Mouse (Mus musculus) heart, adult 2 months (tissue): Measurements from ENCODE around the gene Trp53tg5. TPM values are rescaled to one million over a fixed set of nuclear protein-coding genes. Genes with fewer than 3 reads are reported as not detected.
A peak's percentile ranks its signal among the peaks of the same experiment; 100 is the strongest.

ENCODE experiments used
- DNase-seq, 2 experiments: peaks; one replicate each; pipeline ENCODE4 v3.0.0; 2021
- H3K27ac ChIP-seq: fragments of 200-600 bp; 2 replicates; pipeline ENCODE4 v1.8.1; 2022
- H3K27me3 ChIP-seq: fragments of 200-500 bp; 2 replicates; pipeline ENCODE4 v1.6.1; 2012; ENCODE audit warnings: mild to moderate bottlenecking, low read length, inconsistent platforms, mixed read lengths; ENCODE audit not compliant: control insufficient read depth, insufficient read depth
- H3K36me3 ChIP-seq: fragments of 200-500 bp; 2 replicates; pipeline ENCODE4 v1.6.1; 2012; ENCODE audit warnings: low read length, inconsistent platforms; ENCODE audit not compliant: control insufficient read depth, insufficient read depth
- H3K4me1 ChIP-seq: fragments of 200-500 bp; 2 replicates; pipeline ENCODE4 v1.6.1; 2011; ENCODE audit warnings: low read length; ENCODE audit not compliant: control insufficient read depth, insufficient read depth
- H3K4me3 ChIP-seq: fragments of 200-600 bp; 2 replicates; pipeline ENCODE4 v1.8.1; 2022
- H3K79me2 ChIP-seq: fragments of 200-500 bp; replicated peaks from 2 replicates; pipeline ENCODE4 v1.6.1; 2012; ENCODE audit warnings: mild to moderate bottlenecking, inconsistent platforms, low read length, moderate library complexity, mixed read lengths; ENCODE audit not compliant: control insufficient read depth, insufficient read depth
- H3K9ac ChIP-seq: fragments of 200-500 bp; 2 replicates; pipeline ENCODE4 v1.6.1; 2012; ENCODE audit warnings: low read depth, mild to moderate bottlenecking, control low read depth, inconsistent platforms, low read length, mixed read lengths
- CTCF ChIP-seq: fragments of 200-600 bp; IDR thresholded peaks from 2 replicates; pipeline ENCODE4 v1.8.1; 2022; ENCODE audit warnings: antibody characterized with exemption, mild to moderate bottlenecking, moderate library complexity
- EP300 ChIP-seq: fragments of 200-500 bp; IDR thresholded peaks from 2 replicates; pipeline ENCODE4 v1.6.1; 2011; ENCODE audit warnings: low read depth, low read length, control low read depth; ENCODE audit not compliant: insufficient read depth
- POLR2A ChIP-seq: fragments of 200-500 bp; IDR thresholded peaks from 2 replicates; pipeline ENCODE4 v1.6.1; 2011; ENCODE audit warnings: mild to moderate bottlenecking, low read depth, low read length, control low read depth; ENCODE audit not compliant: insufficient read depth
- WGBS: fragments of 180-500 bp; shearing (Covaris S2); methylation state at CpG from one replicate; pipeline ENCODE4 v1.1.7; 2018; 5-methylcytosine and 5-hydroxymethylcytosine counted together
- intact Hi-C: fragments of 180-260 bp; cut with DNase I; formaldehyde crosslinking; loops from one replicate; pipeline ENCODE4 v1.15.1; 2025
- polyA plus RNA-seq: library from polyadenylated mRNA; depleted of rRNA; stranded (reverse); fragments of >200 nt; gene quantifications from 2 replicates; pipeline ENCODE4 v1.2.3, GENCODE M21; 2012
- total RNA-seq, 2 experiments: library from RNA; stranded (reverse); gene quantifications; 2 replicates each; pipeline ENCODE4 v1.2.3; 2021

The Trp53tg5 gene
- total and polyA plus RNA-seq, 3 experiments, result not detected

- WGBS, result 73% methylated on average over 3 of the region's 3 CpGs
- DNase-seq, result no peak
- H3K27me3 ChIP-seq, result no peaks in the 10 kb centered on the region
- H3K4me1 ChIP-seq, result peaks cover 12% of the 10 kb centered on the region
- H3K27ac ChIP-seq, result no peak overlapping the region
- intact Hi-C loops, result no loop called here
- no peaks in the 10 kb centered on the region for H3K36me3 ChIP-seq
- no peak overlapping the region for H3K4me3 ChIP-seq
- H3K9ac ChIP-seq, result no peak overlapping the region
- no peaks in the 10 kb centered on the region for H3K79me2 ChIP-seq
- no peak for TF ChIP-seq POLR2A
- TF ChIP-seq CTCF, result no peak
- TF ChIP-seq EP300, result no peak
These were observed 38.8 kb downstream of the Trp53tg5 start for GRCm38 (mm10) chr2:164434681-164435080.

- Histone ChIP-seq H3K4me1 (peaks cover 10% of the 10 kb centered on the region), H3K4me3 (no peak overlapping the region)
These were observed 40.1 kb downstream of the Trp53tg5 start for GRCm38 (mm10) chr2:164433278-164433895.

GRCm38 (mm10) chr2:164432541-164433191 is 40.9 kb downstream of the Trp53tg5 start:
- no peak overlapping the region for H3K4me3 ChIP-seq

More at GRCm38 (mm10) chr2:164433278-164433895, 40.1 kb downstream of the Trp53tg5 start:
- no peaks in the 10 kb centered on the region for H3K79me2 ChIP-seq
- H3K27ac ChIP-seq, result no peak overlapping the region; the same call in 1 of the 2 replicates
- no peak for TF ChIP-seq CTCF
- TF ChIP-seq EP300, result no peak
- intact Hi-C loops, result no loop called here
- H3K27me3 ChIP-seq, result no peaks in the 10 kb centered on the region
- 86% methylated on average over 9 of the region's 9 CpGs for WGBS
- no peak for DNase-seq
- no peak overlapping the region for H3K9ac ChIP-seq
- no peaks in the 10 kb centered on the region for H3K36me3 ChIP-seq

GRCm38 (mm10) chr2:164431676-164432465 is 41.7 kb downstream of the Trp53tg5 start:
- TF ChIP-seq POLR2A, result no peak
- TF ChIP-seq CTCF, result no peak
- TF ChIP-seq EP300, result no peak
- Histone ChIP-seq H3K4me1 (peaks cover 7% of the 10 kb centered on the region), H3K9ac (no peak overlapping the region), H3K79me2 (no peaks in the 10 kb centered on the region), H3K4me3 (no peak overlapping the region), H3K27ac (peak overlapping the region; percentile 30), H3K27me3 (no peaks in the 10 kb centered on the region), H3K36me3 (no peaks in the 10 kb centered on the region)
- intact Hi-C loops, result no loop called here
- WGBS, result 76% methylated on average over 9 of the region's 9 CpGs
- DNase-seq, result no peak

More at GRCm38 (mm10) chr2:164432541-164433191, 40.9 kb downstream of the Trp53tg5 start:
- no peaks in the 10 kb centered on the region for H3K36me3 ChIP-seq
- peaks cover 9% of the 10 kb centered on the region for H3K4me1 ChIP-seq
- intact Hi-C loops, result no loop called here
- TF ChIP-seq CTCF (no peak), POLR2A (no peak), EP300 (no peak)
- DNase-seq, result peak in 1 of 2 experiments; percentile 56
- H3K9ac ChIP-seq, result peak overlapping the region; percentile 10; the same call in 1 of the 2 replicates
- H3K27ac ChIP-seq, result peak overlapping the region; percentile 30
- no peaks in the 10 kb centered on the region for H3K79me2 ChIP-seq
- no peaks in the 10 kb centered on the region for H3K27me3 ChIP-seq
- 29% methylated on average over 22 of the region's 22 CpGs for WGBS

- no peak overlapping the region for H3K4me3 ChIP-seq
- DNase-seq, result no peak
- WGBS, result 60% methylated on average over 7 of the region's 7 CpGs
- intact Hi-C loops, result no loop called here
- no peaks in the 10 kb centered on the region for H3K79me2 ChIP-seq
- no peak overlapping the region for H3K9ac ChIP-seq
- H3K36me3 ChIP-seq, result no peaks in the 10 kb centered on the region
- no peak overlapping the region for H3K27ac ChIP-seq
- TF ChIP-seq EP300 (no peak), POLR2A (no peak), CTCF (no peak)
- H3K27me3 ChIP-seq, result no peaks in the 10 kb centered on the region
- peaks cover 7% of the 10 kb centered on the region for H3K4me1 ChIP-seq
These were observed 42.8 kb downstream of the Trp53tg5 start for GRCm38 (mm10) chr2:164430697-164431096.
